Mouse (Mus musculus) forebrain, embryonic 16.5 days (tissue): Measurements from ENCODE around the gene H2-Q4. TPM values are rescaled to one million over a fixed set of nuclear protein-coding genes. Genes with fewer than 3 reads are reported as not detected.
A peak's percentile ranks its signal among the peaks of the same experiment; 100 is the strongest.
"Not testable (repeated sequence)": the region's sequence is repeated elsewhere in the genome, so short reads cannot be mapped to it uniquely, and the experiment has no call there.

Experiments
- ATAC-seq: fragments of 200-750 bp; cut with Nextera tagmentation; 2 replicates; pipeline ENCODE4 v1.8.0; 2017; ENCODE audit warnings: mild to moderate bottlenecking, moderate library complexity
- H3K27ac ChIP-seq: fragments of 300-500 bp; sonication (generic); 2 replicates; pipeline ENCODE4 v1.5.1; 2014; ENCODE audit warnings: low read length, control low read depth
- H3K27me3 ChIP-seq: fragments of 300-500 bp; sonication (generic); replicated peaks from 2 replicates; pipeline ENCODE4 v1.6.1; 2014; ENCODE audit warnings: low read length; ENCODE audit not compliant: control insufficient read depth, insufficient read depth
- H3K36me3 ChIP-seq: fragments of 300-500 bp; sonication (generic); 2 replicates; pipeline ENCODE4 v1.6.1; 2014; ENCODE audit not compliant: control insufficient read depth, insufficient read depth
- H3K4me1 ChIP-seq: fragments of 300-500 bp; sonication (generic); replicated peaks from 2 replicates; pipeline ENCODE4 v1.6.1; 2014; ENCODE audit warnings: low read length; ENCODE audit not compliant: control insufficient read depth, insufficient read depth
- H3K4me2 ChIP-seq: fragments of 300-500 bp; sonication (generic); 2 replicates; pipeline ENCODE4 v1.6.1; 2014; ENCODE audit warnings: mild to moderate bottlenecking, low read length, control low read depth
- H3K4me3 ChIP-seq: fragments of 300-500 bp; sonication (generic); replicated peaks from 2 replicates; pipeline ENCODE4 v1.5.1; 2014; ENCODE audit warnings: mild to moderate bottlenecking, low read length, control low read depth
- H3K9ac ChIP-seq: fragments of 300-500 bp; sonication (generic); replicated peaks from 2 replicates; pipeline ENCODE4 v1.6.1; 2014; ENCODE audit warnings: low read depth, low read length, control low read depth
- H3K9me3 ChIP-seq: fragments of 300-500 bp; sonication (generic); 2 replicates; pipeline ENCODE4 v1.6.1; 2016; ENCODE audit warnings: low read length; ENCODE audit not compliant: control insufficient read depth
- WGBS: fragments of 180-500 bp; shearing (Covaris S2); extraction: QIAGEN DNeasy Blood & Tissue Kit; methylation state at CpG from one replicate; pipeline ENCODE4 v1.1.7; 2014; 5-methylcytosine and 5-hydroxymethylcytosine counted together
- polyA plus RNA-seq: library from polyadenylated mRNA; unstranded; fragments of >200 nt; fragmentation: Nextera tagmentation; extraction: Ambion mirVana; gene quantifications from 2 replicates; pipeline ENCODE4 v1.2.1, GENCODE M21; 2015

The H2-Q4 gene
- polyA plus RNA-seq, result 0.65 TPM in 2 replicates

- Histone ChIP-seq H3K27me3 (peaks cover 3% of the 10 kb centered on the region; the same call in 1 of the 2 replicates), H3K9me3 (no peaks in the 10 kb centered on the region; the same call in 1 of the 2 replicates), H3K4me2 (peak within 1 kb of the TSS; percentile 96), H3K4me1 (peaks cover 12% of the 10 kb centered on the region), H3K4me3 (peak within 1 kb of the TSS; percentile 54), H3K27ac (no peak within 1 kb of the TSS), H3K36me3 (no peaks in the 10 kb centered on the region), H3K9ac (peak within 1 kb of the TSS; percentile 63)
- WGBS, result 0% methylated on average over 16 of the region's 16 CpGs
- peak; percentile 79 for ATAC-seq
Observed at GRCm38 (mm10) chr17:35379369-35379728, at the start of gene H2-Q4. TSS of gene H2-Q4 (plus strand) at chr17:35379617.

GRCm38 (mm10) chr17:35329714-35330113 lies 49.7 kb upstream of the H2-Q4 start:
- H3K9ac ChIP-seq, H3K27me3 ChIP-seq, H3K27ac ChIP-seq, ATAC-seq, H3K36me3 ChIP-seq, H3K9me3 ChIP-seq, H3K4me3 ChIP-seq, H3K4me1 ChIP-seq, H3K4me2 ChIP-seq: not testable (repeated sequence)
- WGBS, result 52% methylated on average over 3 of the region's 3 CpGs

- not testable (repeated sequence) for ATAC-seq, H3K9ac ChIP-seq, H3K4me2 ChIP-seq, H3K27me3 ChIP-seq, H3K4me1 ChIP-seq, H3K36me3 ChIP-seq, H3K4me3 ChIP-seq, H3K9me3 ChIP-seq, H3K27ac ChIP-seq
- 78% methylated on average over 6 of the region's 6 CpGs for WGBS
Observed at GRCm38 (mm10) chr17:35331546-35331945, 47.9 kb upstream of the H2-Q4 start.

GRCm38 (mm10) chr17:35342071-35342671 lies 37.2 kb upstream of the H2-Q4 start, which contains the start of gene H2-Q2:
TSS of gene H2-Q2 (plus strand) at chr17:35342242.
- Histone ChIP-seq H3K9me3 (no peaks in the 10 kb centered on the region), H3K4me3 (peak within 1 kb of the TSS; percentile 43), H3K27ac (no peak within 1 kb of the TSS), H3K9ac (peak within 1 kb of the TSS; percentile 45), H3K4me1 (peaks cover 7% of the 10 kb centered on the region), H3K4me2 (peak within 1 kb of the TSS; percentile 69), H3K27me3 (peaks cover 24% of the 10 kb centered on the region), H3K36me3 (no peaks in the 10 kb centered on the region)
- no peak for ATAC-seq
- WGBS, result under 1% methylated on average over 32 of the region's 40 CpGs

- no peak overlapping the region for H3K27ac ChIP-seq
- peak overlapping the region; percentile 43 for H3K4me3 ChIP-seq
- WGBS, result 3% methylated on average over 44 of the region's 46 CpGs
- H3K36me3 ChIP-seq, result no peaks in the 10 kb centered on the region
- peaks cover 24% of the 10 kb centered on the region for H3K27me3 ChIP-seq
- peak overlapping the region; percentile 69 for H3K4me2 ChIP-seq
- ATAC-seq, result no peak
- H3K4me1 ChIP-seq, result peaks cover 7% of the 10 kb centered on the region
- peak overlapping the region; percentile 45 for H3K9ac ChIP-seq
- no peaks in the 10 kb centered on the region for H3K9me3 ChIP-seq
Observed at GRCm38 (mm10) chr17:35342711-35343476, 36.5 kb upstream of the H2-Q4 start.

GRCm38 (mm10) chr17:35347659-35348058 lies 31.8 kb upstream of the H2-Q4 start:
- not testable (repeated sequence) for H3K36me3 ChIP-seq, H3K4me1 ChIP-seq, H3K27ac ChIP-seq, H3K9ac ChIP-seq, ATAC-seq, H3K4me3 ChIP-seq, H3K4me2 ChIP-seq, H3K9me3 ChIP-seq
- H3K27me3 ChIP-seq, result peaks cover 11% of the 10 kb centered on the region

GRCm38 (mm10) chr17:35353275-35353674 lies 26.1 kb upstream of the H2-Q4 start:
- H3K9me3 ChIP-seq, H3K4me1 ChIP-seq, ATAC-seq, H3K36me3 ChIP-seq, H3K4me3 ChIP-seq, H3K4me2 ChIP-seq, H3K27me3 ChIP-seq, H3K9ac ChIP-seq, H3K27ac ChIP-seq: not testable (repeated sequence)
- 77% methylated on average over 6 of the region's 6 CpGs for WGBS

- Histone ChIP-seq H3K4me3 (no peak overlapping the region), H3K27ac (no peak overlapping the region), H3K27me3 (no peaks in the 10 kb centered on the region), H3K4me1 (peaks cover 3% of the 10 kb centered on the region), H3K9me3 (no peaks in the 10 kb centered on the region), H3K4me2 (no peak overlapping the region), H3K36me3 (no peaks in the 10 kb centered on the region), H3K9ac (no peak overlapping the region)
- WGBS, result 78% methylated on average over 2 of the region's 2 CpGs
- no peak for ATAC-seq
Observed at GRCm38 (mm10) chr17:35354071-35354470, 25.3 kb upstream of the H2-Q4 start.

- H3K9ac ChIP-seq, result no peak overlapping the region
- no peaks in the 10 kb centered on the region for H3K9me3 ChIP-seq
- no peak overlapping the region for H3K4me3 ChIP-seq
- peaks cover 6% of the 10 kb centered on the region; the same call in 1 of the 2 replicates for H3K27me3 ChIP-seq
- H3K36me3 ChIP-seq, result no peaks in the 10 kb centered on the region
- no peak overlapping the region for H3K27ac ChIP-seq
- ATAC-seq, result no peak
- no peak overlapping the region for H3K4me2 ChIP-seq
- 47% methylated on average over 1 of the region's 1 CpGs for WGBS
- H3K4me1 ChIP-seq, result peaks cover 7% of the 10 kb centered on the region
Observed at GRCm38 (mm10) chr17:35357086-35357485, 22.3 kb upstream of the H2-Q4 start.
